Mouse (Mus musculus) lung, postnatal 0 days (tissue): Measurements from ENCODE around the gene Nbeal2. TPM values are rescaled to one million over a fixed set of nuclear protein-coding genes. Genes with fewer than 3 reads are reported as not detected.
A peak's percentile ranks its signal among the peaks of the same experiment; 100 is the strongest.

Experiments
- ATAC-seq: fragments of 200-750 bp; cut with Nextera tagmentation; 2 replicates; pipeline ENCODE4 v1.8.0; 2017; ENCODE audit warnings: moderate library complexity
- DNase-seq: peaks from one replicate; pipeline ENCODE4 v3.0.0-alpha.2; 2016; ENCODE audit warnings: low spot score
- H3K27ac ChIP-seq: fragments of 300-500 bp; sonication (generic); 2 replicates; pipeline ENCODE4 v1.5.1; 2014; ENCODE audit warnings: antibody characterized with exemption, mild to moderate bottlenecking, low read length, mixed read lengths
- H3K27me3 ChIP-seq: fragments of 300-500 bp; sonication (generic); replicated peaks from 2 replicates; pipeline ENCODE4 v1.6.1; 2014; ENCODE audit warnings: low read length, mixed read lengths; ENCODE audit not compliant: insufficient read depth
- H3K36me3 ChIP-seq: fragments of 300-500 bp; sonication (generic); 2 replicates; pipeline ENCODE4 v1.6.1; 2014; ENCODE audit warnings: low read length, mixed read lengths; ENCODE audit not compliant: insufficient read depth
- H3K4me1 ChIP-seq: fragments of 300-500 bp; sonication (generic); 2 replicates; pipeline ENCODE4 v1.6.1; 2014; ENCODE audit warnings: antibody characterized with exemption, low read depth, low read length, mixed read lengths; ENCODE audit not compliant: insufficient read depth
- H3K4me2 ChIP-seq: fragments of 300-500 bp; sonication (generic); replicated peaks from 2 replicates; pipeline ENCODE4 v1.6.1; 2014; ENCODE audit warnings: low read depth, mild to moderate bottlenecking, low read length, moderate library complexity, mixed read lengths
- H3K4me3 ChIP-seq: fragments of 300-500 bp; sonication (generic); 2 replicates; pipeline ENCODE4 v1.5.1; 2014; ENCODE audit warnings: low read depth, low read length
- H3K9ac ChIP-seq: fragments of 300-500 bp; sonication (generic); replicated peaks from 2 replicates; pipeline ENCODE4 v1.6.1; 2014; ENCODE audit warnings: low read depth, mild to moderate bottlenecking
- H3K9me3 ChIP-seq: fragments of 300-500 bp; sonication (generic); 2 replicates; pipeline ENCODE4 v1.6.1; 2016; ENCODE audit warnings: low read length, mixed read lengths
- CTCF ChIP-seq: IDR thresholded peaks from 2 replicates; pipeline ENCODE4 v1.5.1; 2016; ENCODE audit warnings: antibody characterized with exemption, mild to moderate bottlenecking
- EP300 ChIP-seq: IDR thresholded peaks from 2 replicates; pipeline ENCODE4 v1.6.1; 2016; ENCODE audit warnings: antibody characterized with exemption, mild to moderate bottlenecking, control low read depth
- WGBS: fragments of 180-500 bp; shearing (Covaris S2); extraction: QIAGEN DNeasy Blood & Tissue Kit; methylation state at CpG from one replicate; pipeline ENCODE4 v1.1.7; 2014; 5-methylcytosine and 5-hydroxymethylcytosine counted together
- polyA plus RNA-seq: library from polyadenylated mRNA; unstranded; fragments of >200 nt; fragmentation: Nextera tagmentation; extraction: Ambion mirVana; gene quantifications from 2 replicates; pipeline ENCODE4 v1.2.1, GENCODE M21; 2015

The Nbeal2 gene
- polyA plus RNA-seq, 1 experiment from 2014 or later: 6.2 TPM

GRCm38 (mm10) chr9:110668601-110669293 lies 14.8 kb upstream of the Nbeal2 start:
- peak; percentile 70 for DNase-seq
- Histone ChIP-seq H3K27ac (peak overlapping the region; percentile 47; the same call in 1 of the 2 replicates), H3K4me2 (no peak overlapping the region), H3K36me3 (no peaks in the 10 kb centered on the region), H3K4me3 (no peak overlapping the region), H3K27me3 (no peaks in the 10 kb centered on the region), H3K9me3 (no peaks in the 10 kb centered on the region), H3K9ac (no peak overlapping the region), H3K4me1 (peaks cover 57% of the 10 kb centered on the region)
- 55% methylated on average over 6 of the region's 6 CpGs for WGBS
- TF ChIP-seq EP300 (no peak), CTCF (no peak)
- ATAC-seq: 0 out of 2 replicates have a peak, but pooled peaks have one; percentile 9

GRCm38 (mm10) chr9:110667219-110667836 lies 13.4 kb upstream of the Nbeal2 start:
- H3K4me1 ChIP-seq: peaks cover 43% of the 10 kb centered on the region
- no peak for TF ChIP-seq CTCF
- no peak for TF ChIP-seq EP300
- 50% methylated on average over 4 of the region's 4 CpGs for WGBS
- no peak overlapping the region for H3K9ac ChIP-seq
- no peak overlapping the region for H3K4me3 ChIP-seq
- H3K27me3 ChIP-seq: no peaks in the 10 kb centered on the region
- DNase-seq (no peak), ATAC-seq (no peak)
- H3K27ac ChIP-seq: no peak overlapping the region
- H3K36me3 ChIP-seq: no peaks in the 10 kb centered on the region
- no peak overlapping the region for H3K4me2 ChIP-seq
- H3K9me3 ChIP-seq: no peaks in the 10 kb centered on the region

GRCm38 (mm10) chr9:110666374-110666773 lies 12.4 kb upstream of the Nbeal2 start:
- WGBS: 48% methylated on average over 8 of the region's 8 CpGs
- Histone ChIP-seq H3K4me3 (no peak overlapping the region), H3K4me1 (peaks cover 42% of the 10 kb centered on the region), H3K9me3 (no peaks in the 10 kb centered on the region), H3K9ac (no peak overlapping the region), H3K27me3 (no peaks in the 10 kb centered on the region), H3K27ac (peak overlapping the region; percentile 73), H3K4me2 (peak overlapping the region; percentile 20; the same call in 1 of the 2 replicates), H3K36me3 (no peaks in the 10 kb centered on the region)
- ATAC-seq (no peak), DNase-seq (no peak)
- TF ChIP-seq EP300: no peak
- no peak for TF ChIP-seq CTCF

GRCm38 (mm10) chr9:110665912-110666311 lies 12.0 kb upstream of the Nbeal2 start:
- peak; percentile 76 for DNase-seq
- WGBS: 23% methylated on average over 4 of the region's 4 CpGs
- Histone ChIP-seq H3K4me1 (peaks cover 42% of the 10 kb centered on the region), H3K4me3 (no peak overlapping the region), H3K9me3 (no peaks in the 10 kb centered on the region), H3K9ac (0 out of 2 replicates have a peak overlapping the region, but pooled peaks have one; percentile 6), H3K4me2 (peak overlapping the region; percentile 20), H3K27ac (peak overlapping the region; percentile 73), H3K36me3 (no peaks in the 10 kb centered on the region), H3K27me3 (no peaks in the 10 kb centered on the region)
- peak; percentile 92 for TF ChIP-seq EP300
- no peak for TF ChIP-seq CTCF
- peak; percentile 81 for ATAC-seq

GRCm38 (mm10) chr9:110662844-110663243 lies 8.9 kb upstream of the Nbeal2 start:
- ATAC-seq (no peak), DNase-seq (peak; percentile 67)
- WGBS: 52% methylated on average over 1 of the region's 1 CpGs

GRCm38 (mm10) chr9:110660856-110661612 lies 7.1 kb upstream of the Nbeal2 start:
- Histone ChIP-seq H3K9me3 (no peaks in the 10 kb centered on the region), H3K27me3 (no peaks in the 10 kb centered on the region), H3K4me3 (no peak overlapping the region), H3K36me3 (no peaks in the 10 kb centered on the region), H3K4me1 (peaks cover 17% of the 10 kb centered on the region), H3K9ac (no peak overlapping the region), H3K4me2 (no peak overlapping the region), H3K27ac (no peak overlapping the region)
- DNase-seq: no peak
- no peak for TF ChIP-seq CTCF
- TF ChIP-seq EP300: no peak
- ATAC-seq: no peak
- 49% methylated on average over 7 of the region's 7 CpGs for WGBS

More at GRCm38 (mm10) chr9:110662844-110663243, 8.9 kb upstream of the Nbeal2 start:
- Histone ChIP-seq H3K27me3 (no peaks in the 10 kb centered on the region), H3K4me2 (no peak overlapping the region), H3K4me3 (no peak overlapping the region), H3K4me1 (peaks cover 29% of the 10 kb centered on the region), H3K27ac (no peak overlapping the region), H3K9ac (no peak overlapping the region), H3K9me3 (no peaks in the 10 kb centered on the region), H3K36me3 (no peaks in the 10 kb centered on the region)
- TF ChIP-seq CTCF: no peak
- 0 out of 2 replicates have a peak, but pooled peaks have one; percentile 20 for TF ChIP-seq EP300
